Mouse (Mus musculus) embryonic fibroblast, embryonic 13.5 days (primary cell): ENCODE data around the gene Supt3. TPM values are rescaled to one million over a fixed set of nuclear protein-coding genes. Genes with fewer than 3 reads are reported as not detected.

ENCODE experiments used
- H3K27ac ChIP-seq: 2 replicates; pipeline ENCODE4 v1.5.1; 2012; ENCODE audit warnings: low read length, control low read depth, inconsistent platforms; ENCODE audit not compliant: insufficient read depth
- H3K4me1 ChIP-seq: 2 replicates; pipeline ENCODE4 v1.6.1; 2011; ENCODE audit warnings: low read length; ENCODE audit not compliant: control insufficient read depth, insufficient read depth
- H3K4me3 ChIP-seq: 2 replicates; pipeline ENCODE4 v1.5.1; 2011; ENCODE audit warnings: mild to moderate bottlenecking, control low read depth, low read length; ENCODE audit not compliant: insufficient read depth
- CTCF ChIP-seq: IDR thresholded peaks from 2 replicates; pipeline ENCODE4 v1.5.1; 2011; ENCODE audit warnings: mild to moderate bottlenecking, control low read depth, low read length, moderate library complexity, borderline replicate concordance; ENCODE audit not compliant: insufficient read depth
- POLR2A ChIP-seq: IDR thresholded peaks from 2 replicates; pipeline ENCODE4 v1.6.1; 2011; ENCODE audit warnings: low read depth, mild to moderate bottlenecking, control low read depth, low read length, moderate library complexity
- polyA plus RNA-seq: library from polyadenylated mRNA; stranded (reverse); fragments of >200 nt; gene quantifications from 2 replicates; pipeline ENCODE4 v1.2.4, GENCODE M21; 2011; ENCODE audit warnings: low read depth; ENCODE audit not compliant: missing spikeins, insufficient read length

Gene Supt3
- polyA plus RNA-seq, 1 experiment: 20.7 TPM

- TF ChIP-seq CTCF: no peak
- TF ChIP-seq POLR2A: no peak
- Histone ChIP-seq H3K4me1 (0 out of 2 replicates have a peak, but pooled peaks cover 4% of the 10 kb centered on the region), H3K4me3 (no peak overlapping the region), H3K27ac (no peak overlapping the region)
Observed at GRCm38 (mm10) chr17:44818825-44819224, 41.9 kb downstream of the Supt3 start.

GRCm38 (mm10) chr17:44819816-44820215 is 42.9 kb downstream of the Supt3 start:
- H3K4me1 ChIP-seq: no peaks in the 10 kb centered on the region
- H3K27ac ChIP-seq: no peak overlapping the region
- TF ChIP-seq POLR2A (no peak), CTCF (no peak)
- no peak overlapping the region for H3K4me3 ChIP-seq

GRCm38 (mm10) chr17:44821940-44822339 is 45.0 kb downstream of the Supt3 start:
- TF ChIP-seq POLR2A (no peak), CTCF (no peak)
- Histone ChIP-seq H3K4me3 (no peak overlapping the region), H3K27ac (no peak overlapping the region), H3K4me1 (no peaks in the 10 kb centered on the region)

- TF ChIP-seq POLR2A (no peak), CTCF (no peak)
- Histone ChIP-seq H3K4me3 (no peak overlapping the region), H3K4me1 (no peaks in the 10 kb centered on the region), H3K27ac (no peak overlapping the region)
Observed at GRCm38 (mm10) chr17:44827124-44827523, 50.2 kb downstream of the Supt3 start.

- no peak overlapping the region for H3K4me3 ChIP-seq
- H3K27ac ChIP-seq: no peak overlapping the region
- H3K4me1 ChIP-seq: no peaks in the 10 kb centered on the region
- TF ChIP-seq CTCF (no peak), POLR2A (no peak)
Observed at GRCm38 (mm10) chr17:44827964-44828363, 51.0 kb downstream of the Supt3 start.

- no peak for TF ChIP-seq CTCF
- TF ChIP-seq POLR2A: no peak
- H3K4me1 ChIP-seq: no peaks in the 10 kb centered on the region
- H3K27ac ChIP-seq: no peak overlapping the region
- H3K4me3 ChIP-seq: no peak overlapping the region
Observed at GRCm38 (mm10) chr17:44829587-44829986, 52.6 kb downstream of the Supt3 start.

GRCm38 (mm10) chr17:44831201-44831600 is 54.2 kb downstream of the Supt3 start:
- H3K4me1 ChIP-seq: no peaks in the 10 kb centered on the region
- no peak overlapping the region for H3K27ac ChIP-seq
- TF ChIP-seq POLR2A (no peak), CTCF (no peak)
- no peak overlapping the region for H3K4me3 ChIP-seq

GRCm38 (mm10) chr17:44842184-44842583 is 65.2 kb downstream of the Supt3 start:
- no peaks in the 10 kb centered on the region for H3K4me1 ChIP-seq
- TF ChIP-seq POLR2A (no peak), CTCF (no peak)
- no peak overlapping the region for H3K4me3 ChIP-seq
- H3K27ac ChIP-seq: no peak overlapping the region

GRCm38 (mm10) chr17:44863165-44863564 is 86.2 kb downstream of the Supt3 start:
- Histone ChIP-seq H3K27ac (no peak overlapping the region), H3K4me3 (no peak overlapping the region), H3K4me1 (no peaks in the 10 kb centered on the region)
- TF ChIP-seq POLR2A (no peak), CTCF (no peak)

- H3K4me1 ChIP-seq: no peaks in the 10 kb centered on the region
- no peak overlapping the region for H3K4me3 ChIP-seq
- H3K27ac ChIP-seq: no peak overlapping the region
- no peak for TF ChIP-seq POLR2A
Observed at GRCm38 (mm10) chr17:44893592-44893991, 116.6 kb downstream of the Supt3 start.

- H3K4me3 ChIP-seq: no peak overlapping the region
- TF ChIP-seq POLR2A: no peak
- TF ChIP-seq CTCF: no peak
- no peaks in the 10 kb centered on the region for H3K4me1 ChIP-seq
- no peak overlapping the region for H3K27ac ChIP-seq
Observed at GRCm38 (mm10) chr17:44943536-44944090, 166.7 kb downstream of the Supt3 start.
